Mouse (Mus musculus): ENCODE data around the gene Cacng2. TPM values are rescaled to one million over a fixed set of nuclear protein-coding genes. Genes with fewer than 3 reads are reported as not detected.

Cacng2 gene
- polyA plus RNA-seq, 1 experiment: 28.4 TPM

- no peak overlapping the region for H3K27ac ChIP-seq (ENCODE audit: insufficient read depth, low read length)
- no peak for TF ChIP-seq POLR2A (IDR thresholded peaks at IDR 0.05; ENCODE audit: extremely low read depth, insufficient read depth, low read length)
- TF ChIP-seq CTCF (IDR thresholded peaks at IDR 0.05; ENCODE audit: extremely low read depth, insufficient read depth, low read length): no peak
- H3K4me3 ChIP-seq (ENCODE audit: insufficient read depth, low read length): no peak overlapping the region
- no peaks in the 10 kb centered on the region for H3K4me1 ChIP-seq (ENCODE audit: control insufficient read depth, insufficient read depth, low read length)
Measured at GRCm38 (mm10) chr15:77945711-77946110, 174.1 kb downstream of the Cacng2 start.

Other genes starting within 250 kb of the Cacng2 start
- gene Txn2, start 191.0 kb downstream of the Cacng2 start, polyA plus RNA-seq (2012; rRNA removed): 192 and 197 TPM in 2 replicates
- 14.4 and 15.2 TPM in 2 replicates for gene Foxred2, start 163.3 kb downstream of the Cacng2 start, polyA plus RNA-seq (2012; rRNA removed)
- 106 and 111 TPM in 2 replicates for gene Eif3d, start 149.2 kb downstream of the Cacng2 start, polyA plus RNA-seq (2012; rRNA removed)
- 43.9 and 44.4 TPM in 2 replicates for gene Ift27, start 54.1 kb upstream of the Cacng2 start, polyA plus RNA-seq (2012; rRNA removed)
- gene Pvalb, start 86.4 kb upstream of the Cacng2 start, polyA plus RNA-seq (2012; rRNA removed): 121 and 122 TPM in 2 replicates
- 1.7 and 1.9 TPM in 2 replicates for gene Ncf4, start 124.8 kb upstream of the Cacng2 start, polyA plus RNA-seq (2012; rRNA removed)
- 0.50 and 0.72 TPM in 2 replicates for gene Csf2rb2, start 185.7 kb upstream of the Cacng2 start, polyA plus RNA-seq (2012; rRNA removed)
- 1.2 and 1.8 TPM in 2 replicates for gene Csf2rb, start 205.7 kb upstream of the Cacng2 start, polyA plus RNA-seq (2012; rRNA removed)